Mouse (Mus musculus) ES-E14 (cell line): ENCODE data around the gene Ndufb3. TPM values are rescaled to one million over a fixed set of nuclear protein-coding genes. Genes with fewer than 3 reads are reported as not detected.
"Not testable (repeated sequence)": the region's sequence is repeated elsewhere in the genome, so short reads cannot be mapped to it uniquely, and the experiment has no call there.

Source experiments
- DNase-seq: peaks from one replicate; pipeline ENCODE4 v3.0.0-alpha.2; 2013; ENCODE audit warnings: low read depth, low spot score
- H3K27ac ChIP-seq: 2 replicates; pipeline ENCODE4 v1.5.1; 2012; ENCODE audit warnings: low read depth, mild to moderate bottlenecking, low read length, moderate library complexity, mixed read lengths; ENCODE audit not compliant: poor library complexity, insufficient read depth, severe bottlenecking
- H3K36me3 ChIP-seq: 2 replicates; pipeline ENCODE4 v1.6.1; 2012; ENCODE audit warnings: mild to moderate bottlenecking, low read length, moderate library complexity, mixed read lengths; ENCODE audit not compliant: control insufficient read depth, poor library complexity, insufficient read depth, severe bottlenecking
- H3K4me1 ChIP-seq, 2 experiments: fragments of 150-350 bp in 1 of 2; sonication (generic) in 1 of 2; 2 replicates each; pipeline ENCODE4 v1.6.1; 2012; ENCODE audit warnings: low read length in 2 of 2, mild to moderate bottlenecking in 1 of 2, mixed read lengths in 1 of 2; ENCODE audit not compliant: control insufficient read depth in 2 of 2, insufficient read depth in 2 of 2, poor library complexity in 1 of 2
- H3K4me3 ChIP-seq, 2 experiments: fragments of 150-350 bp in 1 of 2; sonication (generic) in 1 of 2; 2 replicates each; pipeline ENCODE4 v1.5.1; 2012; ENCODE audit warnings: low read length in 2 of 2, low read depth in 1 of 2, mild to moderate bottlenecking in 1 of 2, mixed read lengths in 1 of 2; ENCODE audit not compliant: insufficient read depth in 1 of 2, poor library complexity in 1 of 2, severe bottlenecking in 1 of 2
- H3K9ac ChIP-seq: 2 replicates; pipeline ENCODE4 v1.6.1; 2012; ENCODE audit warnings: low read depth, mild to moderate bottlenecking, low read length, mixed read lengths; ENCODE audit not compliant: poor library complexity, insufficient read depth, severe bottlenecking
- H3K9me3 ChIP-seq: fragments of 150-350 bp; sonication (generic); 2 replicates; pipeline ENCODE4 v1.6.1; 2012; ENCODE audit warnings: low read depth, mild to moderate bottlenecking, low read length; ENCODE audit not compliant: control insufficient read depth, insufficient read depth
- CHD2 ChIP-seq: IDR thresholded peaks from 2 replicates; pipeline ENCODE4 v1.6.1; 2014; ENCODE audit warnings: mild to moderate bottlenecking, low read depth, low read length, inconsistent platforms
- HCFC1 ChIP-seq: IDR thresholded peaks from 2 replicates; pipeline ENCODE4 v1.6.1; 2012; ENCODE audit warnings: low read length, inconsistent platforms, borderline replicate concordance; ENCODE audit not compliant: insufficient read depth
- MAFK ChIP-seq: IDR thresholded peaks from 2 replicates; pipeline ENCODE4 v1.6.1; 2014; ENCODE audit warnings: mild to moderate bottlenecking, low read depth, low read length, inconsistent platforms; ENCODE audit not compliant: insufficient read depth
- ZC3H11A ChIP-seq: IDR thresholded peaks from 2 replicates; pipeline ENCODE4 v1.6.1; 2012; ENCODE audit warnings: low read depth, mild to moderate bottlenecking, inconsistent platforms, low read length, borderline replicate concordance
- ZNF384 ChIP-seq: IDR thresholded peaks from 2 replicates; pipeline ENCODE4 v1.6.1; 2012; ENCODE audit warnings: low read depth, low read length, inconsistent platforms
- in situ Hi-C, 2 experiments: fragments of 600-800 bp; cut with MboI; formaldehyde crosslinking; loops; one replicate each; pipeline ENCODE4 v1.15.1; 2025; ENCODE audit warnings: low sequenced_read_pairs in 2 of 2, inconsistent platforms in 1 of 2; ENCODE audit not compliant: unreplicated experiment in 2 of 2
- total RNA-seq: library from RNA; depleted of rRNA; stranded (reverse); fragments of 300-350 nt; gene quantifications from 2 replicates; pipeline ENCODE4 v1.2.3, GENCODE M21; 2012

Gene Ndufb3
- total RNA-seq, 1 experiment, result 124 TPM

DNA sequence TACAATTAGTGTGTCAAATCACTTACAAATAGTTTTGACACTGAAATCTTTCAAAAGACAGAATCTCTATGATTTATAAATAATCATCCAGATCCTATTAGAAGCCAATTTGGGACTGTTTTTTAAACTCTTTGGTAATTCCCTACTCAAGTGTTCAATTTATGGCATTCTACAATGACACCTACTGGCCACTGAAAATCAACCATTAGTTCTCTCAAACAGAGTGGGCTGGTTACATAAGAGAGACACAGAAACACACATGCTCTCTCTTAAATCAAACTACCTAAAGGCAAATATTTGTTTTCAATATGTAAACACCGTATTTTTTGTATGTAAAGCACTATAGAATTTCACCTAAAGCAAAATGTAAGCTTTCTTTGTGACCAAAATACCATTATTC is 1.9 kb upstream of the Ndufb3 start:
- Histone ChIP-seq H3K9ac (no peak overlapping the region), H3K27ac (no peak overlapping the region), H3K36me3 (no peaks in the 10 kb centered on the region), H3K4me3 (no peak overlapping the region), H3K4me1 (peaks cover 0 to 2% of the 10 kb centered on the region in 2 experiments; a peak in 1 of 4 replicates), H3K9me3 (no peaks in the 10 kb centered on the region)
- no peak for DNase-seq
- TF ChIP-seq CHD2 (no peak), MAFK (no peak), HCFC1 (no peak), ZNF384 (no peak), ZC3H11A (no peak)
- in situ Hi-C loops, result no loop called here

- Histone ChIP-seq H3K9ac (peak overlapping the region; percentile 90), H3K4me1 (peaks cover 0 to 2% of the 10 kb centered on the region in 2 experiments; a peak in 1 of 4 replicates), H3K36me3 (no peaks in the 10 kb centered on the region), H3K9me3 (no peaks in the 10 kb centered on the region), H3K27ac (no peak overlapping the region), H3K4me3 (peak overlapping the region; percentile 85 to 96)
- DNase-seq, result no peak
- no peak for TF ChIP-seq MAFK
- no peak for TF ChIP-seq ZC3H11A
- TF ChIP-seq CHD2, result no peak
- no peak for TF ChIP-seq ZNF384
- no peak for TF ChIP-seq HCFC1
- in situ Hi-C loops, result no loop called here
These were observed 612 bp upstream of the Ndufb3 start for GRCm38 (mm10) chr1:58585373-58586170.

DNA sequence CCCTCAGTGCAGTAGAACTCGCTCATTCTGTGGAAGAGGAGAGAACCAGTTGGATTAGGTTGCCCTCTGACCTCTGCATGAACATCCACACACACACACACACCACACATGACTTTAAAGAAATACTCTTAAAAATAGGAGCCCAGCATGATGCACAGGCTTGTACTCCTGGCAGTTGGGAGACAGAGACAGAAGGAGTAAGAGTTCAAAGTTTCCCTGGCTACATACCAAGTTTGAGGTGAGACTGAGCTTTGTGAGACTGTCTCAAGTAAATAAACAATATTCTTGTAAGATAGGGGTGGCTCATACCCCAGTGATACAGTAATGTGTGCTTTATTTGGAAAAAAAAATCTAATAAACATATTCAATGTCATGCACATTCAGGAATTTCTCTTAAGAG is 1.3 kb downstream of the Ndufb3 start:
- Histone ChIP-seq H3K9ac (no peak overlapping the region), H3K9me3 (no peaks in the 10 kb centered on the region), H3K4me3 (peak overlapping the region in 1 of 2 experiments; percentile 85; a peak in 2 of 4 replicates), H3K4me1 (peaks cover 0 to 2% of the 10 kb centered on the region in 2 experiments; a peak in 1 of 4 replicates), H3K27ac (no peak overlapping the region), H3K36me3 (no peaks in the 10 kb centered on the region)
- no peak for DNase-seq
- in situ Hi-C loops, result no loop called here
- no peak for TF ChIP-seq HCFC1
- no peak for TF ChIP-seq ZC3H11A
- TF ChIP-seq CHD2, result no peak
- TF ChIP-seq ZNF384, result no peak
- no peak for TF ChIP-seq MAFK

DNA sequence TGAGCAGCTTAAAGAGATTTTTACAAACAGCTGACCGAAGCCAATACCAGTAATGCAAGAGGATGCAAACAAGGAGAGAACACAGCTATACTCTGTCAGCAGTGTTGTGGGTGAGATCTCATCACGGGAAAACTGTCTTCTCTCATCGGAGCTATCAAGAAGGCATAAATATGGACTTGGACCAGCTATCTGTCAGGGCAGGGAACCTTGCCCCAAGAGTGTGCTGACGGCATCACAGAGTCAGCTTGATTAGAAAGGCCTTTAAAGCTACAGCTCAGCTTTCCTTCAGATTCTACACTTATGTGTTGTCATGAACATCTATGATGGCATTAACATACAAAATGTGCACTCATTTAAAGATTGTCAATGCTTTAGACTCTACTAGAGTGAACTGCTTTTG is 16.5 kb downstream of the Ndufb3 start:
- no peaks in the 10 kb centered on the region for H3K36me3 ChIP-seq
- in situ Hi-C loops, result no loop called here
- H3K4me3 ChIP-seq, result no peak overlapping the region
- DNase-seq, result no peak
- H3K9ac ChIP-seq, result no peak overlapping the region
- no peak for TF ChIP-seq MAFK
- no peak for TF ChIP-seq HCFC1
- TF ChIP-seq ZNF384, result no peak
- TF ChIP-seq CHD2, result no peak
- no peak for TF ChIP-seq ZC3H11A
- H3K9me3 ChIP-seq, result no peaks in the 10 kb centered on the region
- no peaks in the 10 kb centered on the region for H3K4me1 ChIP-seq
- H3K27ac ChIP-seq, result no peak overlapping the region

DNA sequence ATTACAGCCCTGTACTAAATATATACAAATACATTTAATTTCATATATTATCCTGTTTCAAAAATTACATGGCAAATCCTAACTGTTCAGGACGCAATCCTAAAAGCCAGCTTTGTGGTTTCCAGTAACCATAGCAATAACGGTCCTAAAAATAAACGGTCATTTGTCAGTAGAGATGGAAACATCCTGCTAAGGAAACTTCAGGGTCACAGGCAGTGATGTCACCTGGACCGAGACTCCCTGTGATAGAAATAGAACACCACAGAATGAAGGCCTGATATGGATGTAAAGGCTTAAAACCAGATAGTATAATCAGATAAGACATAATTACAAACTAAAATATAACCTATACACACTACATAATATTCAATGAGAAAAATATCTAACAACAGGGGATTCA is 17.6 kb downstream of the Ndufb3 start:
- no peak overlapping the region for H3K4me3 ChIP-seq
- in situ Hi-C loops, result no loop called here
- TF ChIP-seq HCFC1, result no peak
- no peak for TF ChIP-seq ZNF384
- TF ChIP-seq CHD2, result no peak
- TF ChIP-seq ZC3H11A, result no peak
- no peak for TF ChIP-seq MAFK
- no peak overlapping the region for H3K27ac ChIP-seq
- H3K9ac ChIP-seq, result no peak overlapping the region
- H3K36me3 ChIP-seq, result no peaks in the 10 kb centered on the region
- H3K4me1 ChIP-seq, result no peaks in the 10 kb centered on the region
- no peaks in the 10 kb centered on the region for H3K9me3 ChIP-seq
- no peak for DNase-seq

- in situ Hi-C loops, DNase-seq, H3K4me1 ChIP-seq, H3K4me3 ChIP-seq, H3K9me3 ChIP-seq, H3K27ac ChIP-seq, H3K9ac ChIP-seq, H3K36me3 ChIP-seq: not testable (repeated sequence)
These were observed 23.4 kb downstream of the Ndufb3 start for GRCm38 (mm10) chr1:58609591-58609990.
